Mouse (Mus musculus): ENCODE measurements around the gene Bdh1. TPM values are rescaled to one million over a fixed set of nuclear protein-coding genes. Genes with fewer than 3 reads are reported as not detected.

The Bdh1 gene
- polyA plus RNA-seq, 1 experiment from 2014 or later = 10.8 TPM

GRCm38 (mm10) chr16:31493550-31493965 lies 71.5 kb downstream of the Bdh1 start:
- Histone ChIP-seq H3K4me1 (peaks cover 38% of the 10 kb centered on the region), H3K4me2 (no peak overlapping the region), H3K4me3 (no peak overlapping the region), H3K9ac (no peak overlapping the region), H3K9me3 (no peaks in the 10 kb centered on the region), H3K27ac (replicated peaks) (no peak overlapping the region), H3K36me3 (no peaks in the 10 kb centered on the region), H3K27me3 (replicated peaks) (no peaks in the 10 kb centered on the region; the same call in 1 of the 2 replicates)
- 48% methylated on average over 6 of the region's 6 CpGs for WGBS
- ATAC-seq (ENCODE audit: extremely low read depth, insufficient number of reproducible peaks, low FRiP score, low TSS enrichment) = no peak

DNA sequence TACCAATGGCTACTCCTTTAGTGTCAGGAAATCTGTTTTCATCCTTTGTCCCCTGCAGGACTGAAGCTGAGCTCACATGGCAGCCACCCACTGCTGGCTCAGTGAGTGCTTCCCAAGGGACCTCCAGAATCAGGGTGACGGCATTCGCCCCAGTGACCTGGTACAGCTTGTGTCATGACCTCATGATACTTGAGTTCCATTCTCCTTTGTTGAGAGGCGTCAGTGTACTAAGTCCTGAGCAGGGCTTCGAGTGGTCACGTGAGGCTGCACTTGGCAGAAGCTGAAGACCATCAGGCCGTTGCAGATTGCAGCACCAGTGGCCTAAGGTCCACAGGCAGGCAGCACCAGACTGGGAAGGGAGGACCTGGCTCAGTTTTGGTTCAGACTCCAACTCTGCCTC lies 71.9 kb downstream of the Bdh1 start:
- H3K27ac ChIP-seq (replicated peaks) = no peak overlapping the region
- H3K9me3 ChIP-seq = no peaks in the 10 kb centered on the region
- H3K4me2 ChIP-seq = no peak overlapping the region
- 36% methylated on average over 6 of the region's 6 CpGs for WGBS
- no peak overlapping the region for H3K4me3 ChIP-seq
- H3K27me3 ChIP-seq (replicated peaks) = no peaks in the 10 kb centered on the region; the same call in 1 of the 2 replicates
- H3K36me3 ChIP-seq = no peaks in the 10 kb centered on the region
- no peak for ATAC-seq (ENCODE audit: extremely low read depth, insufficient number of reproducible peaks, low FRiP score, low TSS enrichment)
- H3K9ac ChIP-seq = no peak overlapping the region
- peaks cover 38% of the 10 kb centered on the region for H3K4me1 ChIP-seq

- Histone ChIP-seq H3K4me1 (peaks cover 34% of the 10 kb centered on the region), H3K9ac (0 out of 2 replicates have a peak overlapping the region, but pooled peaks have one; percentile 5), H3K4me2 (no peak overlapping the region), H3K4me3 (no peak overlapping the region), H3K27me3 (replicated peaks) (no peaks in the 10 kb centered on the region; the same call in 1 of the 2 replicates), H3K27ac (replicated peaks) (0 out of 2 replicates have a peak overlapping the region, but pooled peaks have one; percentile 28), H3K9me3 (no peaks in the 10 kb centered on the region), H3K36me3 (no peaks in the 10 kb centered on the region)
- WGBS = 22% methylated on average over 7 of the region's 7 CpGs
- no peak for ATAC-seq (ENCODE audit: extremely low read depth, insufficient number of reproducible peaks, low FRiP score, low TSS enrichment)
Measured at GRCm38 (mm10) chr16:31495356-31495755, 73.3 kb downstream of the Bdh1 start.

GRCm38 (mm10) chr16:31495769-31496168 lies 73.7 kb downstream of the Bdh1 start:
- Histone ChIP-seq H3K27me3 (replicated peaks) (no peaks in the 10 kb centered on the region), H3K4me1 (peaks cover 34% of the 10 kb centered on the region), H3K9me3 (no peaks in the 10 kb centered on the region), H3K9ac (no peak overlapping the region), H3K36me3 (no peaks in the 10 kb centered on the region), H3K27ac (replicated peaks) (0 out of 2 replicates have a peak overlapping the region, but pooled peaks have one; percentile 28), H3K4me2 (no peak overlapping the region), H3K4me3 (no peak overlapping the region)
- WGBS = 63% methylated on average over 9 of the region's 9 CpGs
- ATAC-seq (ENCODE audit: extremely low read depth, insufficient number of reproducible peaks, low FRiP score, low TSS enrichment) = no peak

DNA sequence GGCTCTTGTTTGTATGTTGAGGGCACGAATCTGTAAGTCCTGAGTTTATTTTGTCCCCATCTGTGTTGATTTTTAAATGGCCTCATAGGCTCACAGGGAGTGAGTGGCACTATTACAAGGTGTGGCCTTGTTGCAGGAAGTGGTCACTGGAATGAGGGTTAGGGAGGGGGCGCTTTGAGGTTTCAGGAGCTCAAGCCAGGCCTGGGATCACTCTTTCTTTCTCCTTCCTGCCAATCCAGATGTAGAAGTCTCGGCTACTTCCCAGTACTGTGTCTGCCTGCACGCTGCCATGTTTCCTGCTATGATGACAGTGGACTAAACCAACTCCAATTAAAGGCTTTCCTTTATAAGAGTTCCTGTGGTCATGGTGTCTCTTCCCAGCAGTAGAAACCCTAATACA lies 76.3 kb downstream of the Bdh1 start:
- no peak overlapping the region for H3K4me2 ChIP-seq
- no peak overlapping the region for H3K27ac ChIP-seq (replicated peaks)
- H3K9ac ChIP-seq = no peak overlapping the region
- H3K36me3 ChIP-seq = no peaks in the 10 kb centered on the region
- H3K4me1 ChIP-seq = peaks cover 26% of the 10 kb centered on the region
- H3K4me3 ChIP-seq = no peak overlapping the region
- ATAC-seq (ENCODE audit: extremely low read depth, insufficient number of reproducible peaks, low FRiP score, low TSS enrichment) = no peak
- 66% methylated on average over 4 of the region's 4 CpGs for whole genome bisulfite sequencing
- no peaks in the 10 kb centered on the region for H3K9me3 ChIP-seq
- no peaks in the 10 kb centered on the region for H3K27me3 ChIP-seq (replicated peaks)

DNA sequence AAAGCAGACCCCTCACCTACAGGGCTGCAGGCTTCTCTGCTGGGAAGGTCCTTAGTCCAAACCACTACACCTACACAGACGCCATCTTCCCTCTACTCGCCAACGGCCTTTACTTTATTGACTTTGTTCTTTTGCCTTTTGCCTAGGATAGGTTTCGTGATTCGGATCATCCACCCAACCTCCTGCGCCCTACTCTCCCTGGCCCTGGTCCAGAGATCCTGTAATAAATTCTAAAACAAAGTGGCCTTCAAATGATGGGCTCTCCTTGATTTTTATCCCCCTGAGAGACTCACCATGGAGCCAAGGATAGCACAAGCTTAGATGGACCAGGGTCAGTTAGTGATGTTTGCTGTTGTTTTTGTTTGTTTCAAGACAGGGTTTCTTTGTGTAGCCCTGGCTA lies 76.9 kb downstream of the Bdh1 start:
- H3K27me3 ChIP-seq (replicated peaks) = no peaks in the 10 kb centered on the region
- no peak overlapping the region for H3K4me2 ChIP-seq
- 93% methylated on average over 6 of the region's 6 CpGs for WGBS
- H3K4me3 ChIP-seq = no peak overlapping the region
- no peak overlapping the region for H3K9ac ChIP-seq
- no peak overlapping the region for H3K27ac ChIP-seq (replicated peaks)
- H3K9me3 ChIP-seq = no peaks in the 10 kb centered on the region
- no peaks in the 10 kb centered on the region for H3K36me3 ChIP-seq
- H3K4me1 ChIP-seq = peaks cover 23% of the 10 kb centered on the region
- ATAC-seq (ENCODE audit: extremely low read depth, insufficient number of reproducible peaks, low FRiP score, low TSS enrichment) = no peak

- WGBS = 57% methylated on average over 11 of the region's 11 CpGs
Measured at GRCm38 (mm10) chr16:31499681-31500310, 77.7 kb downstream of the Bdh1 start.

DNA sequence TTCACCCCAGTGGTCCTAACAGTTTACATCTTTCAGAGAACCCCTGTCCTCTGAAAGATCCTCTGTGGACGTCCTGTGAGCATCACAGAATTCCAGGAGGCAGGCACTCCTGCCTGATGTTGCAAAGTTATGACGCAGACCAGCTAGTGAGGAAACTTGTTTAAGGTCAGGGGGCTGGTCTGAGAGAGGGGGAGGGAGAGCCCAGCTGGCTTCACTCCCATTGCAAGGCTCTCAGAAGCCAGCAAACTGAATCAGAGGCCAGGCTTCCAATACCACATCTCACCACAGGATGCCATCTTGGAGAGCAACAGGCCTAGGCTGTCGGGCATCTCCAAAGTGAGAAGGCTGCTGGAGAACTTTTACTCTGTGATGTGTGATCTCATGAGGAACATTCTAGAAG lies 78.5 kb downstream of the Bdh1 start:
- no peak overlapping the region for H3K9ac ChIP-seq
- no peak overlapping the region for H3K4me2 ChIP-seq
- 71% methylated on average over 3 of the region's 3 CpGs for WGBS
- no peak for ATAC-seq (ENCODE audit: extremely low read depth, insufficient number of reproducible peaks, low FRiP score, low TSS enrichment)
- H3K4me1 ChIP-seq = peaks cover 11% of the 10 kb centered on the region
- H3K27me3 ChIP-seq (replicated peaks) = no peaks in the 10 kb centered on the region
- H3K27ac ChIP-seq (replicated peaks) = no peak overlapping the region
- H3K9me3 ChIP-seq = no peaks in the 10 kb centered on the region
- no peaks in the 10 kb centered on the region for H3K36me3 ChIP-seq
- no peak overlapping the region for H3K4me3 ChIP-seq

More at GRCm38 (mm10) chr16:31499681-31500310, 77.7 kb downstream of the Bdh1 start:
- Histone ChIP-seq H3K4me1 (peaks cover 19% of the 10 kb centered on the region), H3K9me3 (no peaks in the 10 kb centered on the region), H3K4me2 (no peak overlapping the region), H3K27ac (replicated peaks) (no peak overlapping the region), H3K4me3 (no peak overlapping the region), H3K27me3 (replicated peaks) (no peaks in the 10 kb centered on the region), H3K36me3 (no peaks in the 10 kb centered on the region), H3K9ac (no peak overlapping the region)
- ATAC-seq (ENCODE audit: extremely low read depth, insufficient number of reproducible peaks, low FRiP score, low TSS enrichment) = no peak

- no peak for ATAC-seq (ENCODE audit: extremely low read depth, insufficient number of reproducible peaks, low FRiP score, low TSS enrichment)
- H3K27ac ChIP-seq (replicated peaks) = no peak overlapping the region
- no peak overlapping the region for H3K4me3 ChIP-seq
- H3K4me1 ChIP-seq = peaks cover 8% of the 10 kb centered on the region
- no peaks in the 10 kb centered on the region for H3K9me3 ChIP-seq
- no peak overlapping the region for H3K9ac ChIP-seq
- WGBS = 73% methylated on average over 14 of the region's 14 CpGs
- no peaks in the 10 kb centered on the region for H3K27me3 ChIP-seq (replicated peaks)
- no peaks in the 10 kb centered on the region for H3K36me3 ChIP-seq
- H3K4me2 ChIP-seq = no peak overlapping the region
Measured at GRCm38 (mm10) chr16:31500969-31501750, 79.1 kb downstream of the Bdh1 start.

DNA sequence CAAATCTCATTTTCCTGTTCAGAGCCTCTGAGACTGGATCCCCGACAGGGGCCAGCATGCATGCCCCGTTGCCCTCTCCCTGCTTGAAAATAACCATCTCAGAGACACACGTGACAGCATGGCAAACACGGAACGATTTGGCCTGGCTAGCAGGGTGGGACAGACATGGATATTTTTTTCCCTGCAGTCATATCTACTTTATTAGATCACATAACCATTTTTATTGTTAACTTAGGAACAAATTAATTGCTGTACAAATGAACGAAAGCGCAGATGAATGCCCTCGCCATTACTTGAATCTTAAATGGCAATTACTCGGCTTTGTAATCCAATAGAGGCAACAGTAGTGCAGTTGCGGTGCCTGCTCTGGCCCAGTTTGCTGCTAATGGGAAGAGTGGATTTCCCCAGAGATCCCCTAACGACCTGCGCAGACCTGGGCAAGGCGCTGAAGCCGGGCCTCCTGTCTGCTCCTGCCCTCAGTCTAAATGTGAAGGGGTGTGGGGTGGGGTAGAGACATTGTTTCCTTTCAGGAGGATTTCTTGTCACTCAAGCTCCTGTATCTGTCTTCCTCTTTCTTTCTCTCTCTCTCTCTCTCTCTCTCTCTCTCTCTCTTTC lies 79.8 kb downstream of the Bdh1 start:
- Histone ChIP-seq H3K4me3 (no peak overlapping the region), H3K9ac (no peak overlapping the region), H3K4me1 (peaks cover 12% of the 10 kb centered on the region), H3K9me3 (no peaks in the 10 kb centered on the region), H3K36me3 (no peaks in the 10 kb centered on the region), H3K27ac (replicated peaks) (no peak overlapping the region), H3K27me3 (replicated peaks) (no peaks in the 10 kb centered on the region), H3K4me2 (no peak overlapping the region)
- no peak for ATAC-seq (ENCODE audit: extremely low read depth, insufficient number of reproducible peaks, low FRiP score, low TSS enrichment)
- WGBS = 75% methylated on average over 14 of the region's 14 CpGs

DNA sequence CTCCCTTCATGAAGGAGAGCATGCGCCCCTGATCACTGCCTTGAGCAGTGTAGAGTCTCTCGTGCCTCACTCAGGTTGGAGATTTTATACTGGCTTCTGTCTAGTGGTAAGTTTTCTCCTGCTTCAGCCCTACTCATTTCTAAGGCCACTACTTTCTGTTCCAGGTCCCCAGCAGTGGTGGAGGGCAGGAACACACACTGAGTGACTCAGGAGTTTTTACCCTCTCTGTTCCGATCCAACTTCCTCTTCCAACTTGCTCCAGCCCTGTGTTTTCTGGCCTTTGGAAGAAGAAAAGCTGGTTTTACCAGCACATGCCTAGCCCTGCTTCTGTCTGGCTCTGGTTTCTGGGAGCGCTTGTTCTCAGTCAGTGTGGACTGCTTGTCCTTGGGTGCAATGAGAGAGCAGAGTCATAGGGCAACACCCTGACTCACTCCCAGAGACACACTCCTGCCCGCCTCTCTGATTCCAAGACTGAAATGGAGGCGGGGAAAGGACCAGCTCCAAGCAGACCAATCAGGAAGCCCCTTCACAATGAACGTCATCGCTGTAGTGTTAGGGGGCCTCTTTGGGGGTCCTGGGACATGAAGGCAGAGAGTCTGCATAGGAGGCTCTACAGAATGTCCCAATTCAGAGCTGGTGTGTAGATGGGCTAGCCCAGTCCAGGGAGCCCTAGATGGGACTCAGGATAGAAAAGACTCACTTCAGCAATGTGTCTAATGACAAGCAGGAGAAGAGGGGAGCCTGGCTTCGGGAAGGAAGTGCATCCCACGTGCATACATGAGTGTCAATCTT lies 84.8 kb downstream of the Bdh1 start:
- peak overlapping the region; percentile 66 for H3K4me2 ChIP-seq
- 40% methylated on average over 10 of the region's 10 CpGs for WGBS

More for the DNA sequence above, 84.8 kb downstream of the Bdh1 start:
- Histone ChIP-seq H3K4me3 (0 out of 2 replicates have a peak overlapping the region, but pooled peaks have one; percentile 9), H3K27me3 (replicated peaks) (no peaks in the 10 kb centered on the region), H3K27ac (replicated peaks) (no peak overlapping the region), H3K9me3 (no peaks in the 10 kb centered on the region), H3K4me1 (peaks cover 42% of the 10 kb centered on the region), H3K9ac (no peak overlapping the region), H3K36me3 (no peaks in the 10 kb centered on the region)
- ATAC-seq (ENCODE audit: extremely low read depth, insufficient number of reproducible peaks, low FRiP score, low TSS enrichment) = no peak

All from heart, embryonic 13.5 days (tissue).